Mouse (Mus musculus) midbrain, postnatal 0 days (tissue): ENCODE data around the gene Mpg. TPM values are rescaled to one million over a fixed set of nuclear protein-coding genes. Genes with fewer than 3 reads are reported as not detected.

Source experiments
- ATAC-seq: fragments of 200-750 bp; cut with Nextera tagmentation; 2 replicates; pipeline ENCODE4 v1.8.0; 2017; ENCODE audit warnings: moderate number of reproducible peaks, mild to moderate bottlenecking, moderate TSS enrichment, moderate library complexity; ENCODE audit not compliant: low FRiP score
- DNase-seq: peaks from one replicate; pipeline ENCODE4 v3.0.0-alpha.2; 2015; ENCODE audit warnings: low spot score
- H3K27ac ChIP-seq: fragments of 300-500 bp; sonication (generic); 2 replicates; pipeline ENCODE4 v1.5.1; 2014; ENCODE audit warnings: low read depth, mild to moderate bottlenecking, low read length, mixed read lengths
- H3K27me3 ChIP-seq: fragments of 300-500 bp; sonication (generic); 2 replicates; pipeline ENCODE4 v1.6.1; 2014; ENCODE audit warnings: low read length, control low read depth, mixed read lengths; ENCODE audit not compliant: insufficient read depth
- H3K36me3 ChIP-seq: fragments of 300-500 bp; sonication (generic); 2 replicates; pipeline ENCODE4 v1.6.1; 2014; ENCODE audit warnings: low read length, control low read depth, mixed read lengths; ENCODE audit not compliant: insufficient read depth
- H3K4me1 ChIP-seq: fragments of 300-500 bp; sonication (generic); 2 replicates; pipeline ENCODE4 v1.6.1; 2014; ENCODE audit warnings: mild to moderate bottlenecking, control low read depth, antibody characterized with exemption, low read length, mixed read lengths; ENCODE audit not compliant: insufficient read depth
- H3K4me2 ChIP-seq: fragments of 300-500 bp; sonication (generic); 2 replicates; pipeline ENCODE4 v1.6.1; 2014; ENCODE audit warnings: low read depth, mild to moderate bottlenecking, low read length, mixed read lengths; ENCODE audit not compliant: poor library complexity, severe bottlenecking
- H3K4me3 ChIP-seq: fragments of 300-500 bp; sonication (generic); 2 replicates; pipeline ENCODE4 v1.5.1; 2014; ENCODE audit warnings: low read depth, mild to moderate bottlenecking, low read length, moderate library complexity
- H3K9ac ChIP-seq: fragments of 300-500 bp; sonication (generic); replicated peaks from 2 replicates; pipeline ENCODE4 v1.6.1; 2014; ENCODE audit warnings: mild to moderate bottlenecking, low read length, moderate library complexity, mixed read lengths; ENCODE audit not compliant: poor library complexity, severe bottlenecking
- H3K9me3 ChIP-seq: fragments of 300-500 bp; sonication (generic); 2 replicates; pipeline ENCODE4 v1.6.1; 2016; ENCODE audit warnings: low read length, control low read depth
- CTCF ChIP-seq: IDR thresholded peaks from 2 replicates; pipeline ENCODE4 v1.5.1; 2016; ENCODE audit warnings: antibody characterized with exemption, mild to moderate bottlenecking
- WGBS: fragments of 180-500 bp; shearing (Covaris S2); extraction: QIAGEN DNeasy Blood & Tissue Kit; methylation state at CpG from one replicate; pipeline ENCODE4 v1.1.7; 2014; 5-methylcytosine and 5-hydroxymethylcytosine counted together
- polyA plus RNA-seq: library from polyadenylated mRNA; unstranded; fragments of >200 nt; fragmentation: Nextera tagmentation; extraction: Ambion mirVana; gene quantifications from 2 replicates; pipeline ENCODE4 v1.2.1, GENCODE M21; 2015
- total RNA-seq: library from RNA; depleted of rRNA; stranded (reverse); fragments of >200 nt; gene quantifications from 2 replicates; pipeline ENCODE4 v1.2.3, GENCODE M21; 2014

Mpg gene
- total and polyA plus RNA-seq, 2 experiments from 2014 or later = 31.2 to 31.7 TPM

DNA sequence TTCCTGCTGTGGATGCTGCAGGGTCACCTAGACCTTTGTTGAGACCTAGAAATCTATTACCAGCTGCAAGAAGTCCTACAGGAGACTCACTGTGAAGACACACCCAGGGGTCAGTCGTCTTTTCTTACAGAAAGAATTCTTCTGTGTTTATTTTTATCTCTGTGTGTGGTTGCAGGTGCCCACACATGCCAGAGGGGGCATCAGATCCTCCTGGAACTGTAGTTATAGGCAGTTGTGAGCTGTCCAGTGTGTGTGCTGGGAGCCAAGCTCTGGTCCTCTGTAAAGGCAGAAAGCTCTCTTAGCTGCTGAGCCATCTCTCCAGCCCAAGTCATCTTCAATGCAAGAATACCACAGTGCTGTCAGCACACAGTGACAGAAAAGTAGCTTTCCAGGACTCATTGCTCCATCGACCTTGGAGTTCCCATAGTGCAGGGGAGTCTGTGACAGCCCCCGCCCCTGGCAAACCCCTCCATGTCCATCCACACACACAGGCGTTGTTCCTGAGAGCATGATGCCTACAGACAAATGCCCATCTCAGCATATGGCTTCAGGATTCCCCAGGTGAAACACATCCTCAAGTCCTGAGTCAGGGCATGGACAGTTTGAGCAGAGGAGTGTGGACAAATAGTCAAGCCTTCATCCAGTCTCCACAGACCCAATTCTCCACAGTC lies 2.9 kb upstream of the Mpg start:
- no peak overlapping the region for H3K4me2 ChIP-seq

GRCm38 (mm10) chr11:32224468-32225139 lies 1.7 kb upstream of the Mpg start:
- ATAC-seq (no peak), DNase-seq (peak; percentile 83)
- Histone ChIP-seq H3K4me3 (no peak overlapping the region), H3K4me1 (peaks cover 17% of the 10 kb centered on the region), H3K27ac (peak overlapping the region; percentile 47), H3K27me3 (peaks cover 13% of the 10 kb centered on the region), H3K9ac (no peak overlapping the region), H3K36me3 (0 out of 2 replicates have a peak, but pooled peaks cover 2% of the 10 kb centered on the region), H3K4me2 (no peak overlapping the region), H3K9me3 (no peaks in the 10 kb centered on the region)
- 0 out of 2 replicates have a peak, but pooled peaks have one; percentile 1 for TF ChIP-seq CTCF
- WGBS = 27% methylated on average over 4 of the region's 4 CpGs

More for the DNA sequence above, 2.9 kb upstream of the Mpg start:
- H3K27me3 ChIP-seq = peaks cover 13% of the 10 kb centered on the region
- 72% methylated on average over 4 of the region's 4 CpGs for WGBS
- no peaks in the 10 kb centered on the region for H3K9me3 ChIP-seq
- DNase-seq (no peak), ATAC-seq (no peak)
- TF ChIP-seq CTCF = peak; percentile 17; the same call in 1 of the 2 replicates
- no peak overlapping the region for H3K4me3 ChIP-seq
- H3K36me3 ChIP-seq = no peaks in the 10 kb centered on the region
- no peak overlapping the region for H3K9ac ChIP-seq
- H3K4me1 ChIP-seq = peaks cover 17% of the 10 kb centered on the region
- H3K27ac ChIP-seq = no peak overlapping the region

- H3K27ac ChIP-seq = peak overlapping the region; percentile 55
- no peak overlapping the region for H3K4me2 ChIP-seq
- H3K27me3 ChIP-seq = peaks cover 13% of the 10 kb centered on the region
- no peak for TF ChIP-seq CTCF
- peaks cover 17% of the 10 kb centered on the region for H3K4me1 ChIP-seq
- ATAC-seq = no peak
- H3K36me3 ChIP-seq = peaks cover 6% of the 10 kb centered on the region; the same call in 1 of the 2 replicates
- H3K9ac ChIP-seq = no peak overlapping the region
- H3K9me3 ChIP-seq = no peaks in the 10 kb centered on the region
- no peak overlapping the region for H3K4me3 ChIP-seq
- DNase-seq = no peak
- 62% methylated on average over 7 of the region's 7 CpGs for WGBS
These were observed 842 bp upstream of the Mpg start for GRCm38 (mm10) chr11:32225222-32226104.

DNA sequence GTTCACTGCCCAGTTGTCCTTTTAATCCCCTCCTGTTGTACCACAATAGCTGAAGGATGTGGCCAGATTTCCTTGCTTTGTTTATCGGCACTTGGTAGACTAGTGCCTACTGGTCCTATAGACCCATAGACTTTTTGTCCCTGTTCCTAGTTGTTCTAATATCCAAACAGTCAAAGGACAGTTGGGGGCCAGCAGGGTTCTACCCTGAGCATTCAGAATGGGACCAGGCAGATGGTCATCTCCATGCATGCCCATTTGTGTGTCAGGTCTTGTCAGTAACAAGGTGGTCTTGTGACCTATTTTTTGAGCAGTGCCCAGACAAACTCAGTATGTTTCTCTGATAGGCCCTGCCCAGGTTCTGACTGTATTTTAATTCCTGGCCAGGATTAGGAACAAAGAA lies 736 bp downstream of the Mpg start:
- no peak for TF ChIP-seq CTCF
- ATAC-seq (no peak), DNase-seq (no peak)
- H3K4me2 ChIP-seq = peak overlapping the region; percentile 75
- peaks cover 13% of the 10 kb centered on the region; the same call in 1 of the 2 replicates for H3K36me3 ChIP-seq
- peak overlapping the region; percentile 86 for H3K27ac ChIP-seq
- peak overlapping the region; percentile 78 for H3K9ac ChIP-seq
- peaks cover 13% of the 10 kb centered on the region for H3K4me1 ChIP-seq
- H3K9me3 ChIP-seq = no peaks in the 10 kb centered on the region
- H3K27me3 ChIP-seq = peaks cover 12% of the 10 kb centered on the region
- H3K4me3 ChIP-seq = peak overlapping the region; percentile 62
- WGBS = 22% methylated on average over 1 of the region's 1 CpGs

DNA sequence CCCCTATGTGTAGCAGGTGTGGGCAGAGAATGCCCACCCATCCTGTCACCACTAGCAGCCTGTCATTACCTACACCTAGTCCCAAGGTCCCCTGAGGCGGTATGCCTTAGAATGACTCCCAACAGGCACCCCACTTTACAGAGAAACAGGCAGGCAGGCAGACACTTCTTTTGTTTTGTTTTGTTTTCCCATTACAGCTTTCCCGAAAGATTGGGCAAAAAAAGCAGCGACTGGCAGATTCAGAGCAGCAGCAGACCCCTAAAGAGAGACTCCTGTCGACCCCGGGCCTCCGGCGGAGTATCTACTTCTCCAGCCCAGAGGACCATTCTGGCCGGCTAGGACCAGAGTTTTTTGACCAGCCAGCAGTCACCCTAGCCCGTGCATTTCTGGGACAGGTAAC lies 1.2 kb downstream of the Mpg start:
- Histone ChIP-seq H3K4me3 (peak overlapping the region; percentile 62; the same call in 1 of the 2 replicates), H3K4me1 (peaks cover 8% of the 10 kb centered on the region), H3K9me3 (no peaks in the 10 kb centered on the region), H3K36me3 (peaks cover 13% of the 10 kb centered on the region; the same call in 1 of the 2 replicates), H3K9ac (0 out of 2 replicates have a peak overlapping the region, but pooled peaks have one; percentile 78), H3K27ac (no peak overlapping the region), H3K27me3 (peaks cover 9% of the 10 kb centered on the region; the same call in 1 of the 2 replicates), H3K4me2 (peak overlapping the region; percentile 75)
- TF ChIP-seq CTCF = no peak
- 90% methylated on average over 9 of the region's 9 CpGs for WGBS
- no peak for ATAC-seq
- DNase-seq = no peak
